Mouse (Mus musculus): ENCODE results near the gene Fxyd2.

The Fxyd2 gene

DNA sequence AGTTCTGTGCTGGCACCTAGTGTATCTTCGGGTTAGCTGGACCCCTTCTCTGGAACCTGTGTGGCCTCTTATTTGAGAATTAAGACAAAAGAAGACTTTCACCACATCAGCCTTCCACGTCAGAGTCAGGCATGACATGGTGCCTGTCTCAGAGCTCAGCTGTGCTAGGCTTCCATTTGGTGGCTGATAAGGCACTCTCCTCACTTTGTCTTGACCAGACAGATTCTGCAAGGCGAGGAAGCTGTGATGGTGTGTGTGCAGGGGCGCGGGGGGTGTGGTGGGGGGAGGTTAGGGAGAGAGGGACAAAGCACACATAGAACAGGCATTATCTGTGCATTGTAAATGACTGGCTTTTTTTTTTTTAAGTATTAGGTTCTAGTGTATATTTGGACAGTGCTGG, 29.9 kb downstream of the Fxyd2 start:
- DNase-seq (ENCODE audit: low spot score): no peak

DNA sequence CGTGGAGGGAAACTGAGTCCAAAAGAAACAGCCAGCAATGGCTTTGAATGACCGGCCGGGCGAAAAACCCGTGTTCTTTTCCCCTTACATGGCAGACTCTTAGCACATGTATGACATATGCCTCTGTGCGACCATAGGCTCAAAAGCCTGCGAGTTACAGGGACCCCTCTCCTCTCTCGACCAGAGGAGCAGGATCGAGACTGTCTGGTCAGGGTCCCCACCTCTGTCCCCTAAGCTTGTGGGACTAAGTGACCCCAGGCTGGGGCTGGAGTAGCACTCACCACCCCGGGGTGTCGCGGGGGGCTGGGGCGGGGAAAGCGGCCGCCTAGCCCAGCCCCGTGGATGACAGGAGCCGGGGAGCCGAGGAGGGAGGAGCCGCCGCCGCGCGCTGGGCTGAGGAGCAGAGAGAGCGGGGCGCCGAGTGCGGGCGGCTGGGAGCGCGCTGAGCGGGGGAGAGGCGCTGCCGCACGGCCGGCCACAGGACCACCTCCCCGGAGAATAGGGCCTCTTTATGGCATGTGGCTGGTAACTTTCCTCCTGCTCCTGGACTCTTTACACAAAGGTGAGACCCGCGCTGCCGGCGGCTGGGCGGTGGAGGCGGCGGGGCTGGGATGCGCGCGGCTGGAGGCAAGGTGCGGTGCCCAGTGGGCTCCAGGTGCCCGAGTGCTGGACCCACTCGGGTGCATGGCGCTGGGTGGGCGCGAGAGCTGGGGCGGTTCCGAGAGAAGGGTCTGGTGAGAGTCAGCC, 30.7 kb downstream of the Fxyd2 start:
- no peak for DNase-seq (ENCODE audit: low spot score)

DNA sequence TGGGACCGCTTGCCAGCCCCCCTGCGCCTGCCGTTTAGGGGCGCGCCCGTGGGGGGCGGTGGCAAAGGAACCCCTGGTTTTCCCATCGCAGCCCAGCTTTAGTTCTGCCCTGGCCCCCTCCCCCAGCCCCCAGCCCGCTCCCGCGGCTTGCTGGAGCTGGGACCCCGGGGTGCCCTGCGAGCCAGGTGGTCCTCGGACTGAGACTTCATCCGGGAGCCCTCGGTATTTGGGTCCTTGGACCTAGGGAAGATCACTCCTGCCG, 31.2 kb downstream of the Fxyd2 start:
- DNase-seq (ENCODE audit: low spot score): no peak

DNA sequence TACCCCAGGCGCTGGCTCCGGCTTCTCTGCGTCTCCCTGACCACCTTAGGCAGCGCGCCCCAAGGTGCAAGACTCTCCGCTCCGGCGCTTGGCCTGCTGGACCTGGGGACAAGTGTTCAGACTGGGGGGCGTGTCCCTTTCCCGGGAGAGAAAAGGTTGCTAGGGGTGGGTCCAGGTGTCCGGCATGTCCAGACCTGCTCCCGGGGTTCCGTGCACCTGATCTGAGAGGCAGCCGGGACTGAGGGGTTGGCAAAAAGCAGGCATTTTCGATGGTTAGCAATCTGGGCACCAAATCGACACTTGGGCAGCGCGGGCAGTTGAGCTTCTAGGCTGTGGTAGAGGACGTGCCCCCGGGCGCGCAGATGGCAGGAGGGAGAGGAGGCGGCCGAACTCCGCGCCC, 31.7 kb downstream of the Fxyd2 start:
- no peak for DNase-seq (ENCODE audit: low spot score)

DNA sequence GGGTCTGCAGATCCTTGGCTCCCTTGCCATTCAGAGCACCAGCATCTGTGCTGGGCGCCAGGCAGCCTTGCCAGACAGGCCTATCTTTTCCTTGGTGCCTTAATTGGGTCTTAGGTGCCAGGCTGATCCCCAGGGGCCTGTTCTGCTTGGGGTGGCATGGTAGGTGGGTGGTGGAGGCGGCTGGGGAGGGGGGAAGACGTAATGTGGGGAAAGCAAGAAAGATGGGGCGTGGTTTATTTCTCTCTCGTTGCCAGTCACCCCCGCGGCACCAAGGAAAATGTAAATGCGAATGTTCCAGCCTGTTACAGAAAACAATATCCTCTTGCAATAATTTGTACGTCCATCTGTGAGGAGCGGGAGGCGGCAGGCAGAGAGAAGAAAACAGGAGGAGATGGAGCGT, 33.2 kb downstream of the Fxyd2 start:
- no peak for DNase-seq (ENCODE audit: low spot score)

DNA sequence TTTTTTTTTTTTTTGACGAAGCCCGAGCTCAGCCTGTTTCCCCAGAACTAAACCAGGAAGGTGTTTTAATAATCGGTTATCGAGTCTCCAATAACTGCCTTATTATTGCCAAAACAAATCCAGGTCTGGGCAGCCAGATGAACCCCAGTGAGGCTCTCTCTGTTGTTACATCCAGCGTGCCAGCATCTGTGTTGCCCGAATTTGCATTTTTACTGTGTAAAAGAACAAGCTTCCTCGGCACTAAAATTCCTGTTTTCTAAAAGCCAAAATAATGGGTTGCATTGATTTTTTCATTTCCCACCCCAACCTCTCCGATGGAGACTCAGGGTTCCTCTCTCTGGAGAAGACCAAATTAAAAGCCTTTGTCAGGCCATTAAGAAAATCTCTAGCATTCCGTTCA, 33.6 kb downstream of the Fxyd2 start:
- no peak for DNase-seq (ENCODE audit: low spot score)

DNA sequence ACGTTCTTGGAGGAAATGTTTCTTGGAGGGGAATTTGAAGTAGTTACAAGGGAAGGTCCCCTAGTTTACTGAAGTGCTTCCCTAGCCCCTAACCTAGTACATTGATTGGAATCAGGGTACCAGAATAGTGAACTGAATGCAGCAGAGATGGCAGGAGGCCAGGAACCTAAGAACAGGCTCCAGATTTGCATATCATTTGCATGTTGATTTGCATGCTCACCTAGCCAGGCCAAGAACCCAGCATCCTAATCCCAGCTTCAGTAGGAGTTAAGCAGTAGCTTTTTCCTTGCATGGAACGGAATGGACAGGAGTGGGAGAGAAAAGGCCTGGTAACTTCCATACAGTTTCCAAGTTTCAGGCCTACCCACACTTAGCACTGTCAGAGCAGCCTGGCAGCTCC, 34.7 kb downstream of the Fxyd2 start:
- no peak for DNase-seq (ENCODE audit: low spot score)

DNA sequence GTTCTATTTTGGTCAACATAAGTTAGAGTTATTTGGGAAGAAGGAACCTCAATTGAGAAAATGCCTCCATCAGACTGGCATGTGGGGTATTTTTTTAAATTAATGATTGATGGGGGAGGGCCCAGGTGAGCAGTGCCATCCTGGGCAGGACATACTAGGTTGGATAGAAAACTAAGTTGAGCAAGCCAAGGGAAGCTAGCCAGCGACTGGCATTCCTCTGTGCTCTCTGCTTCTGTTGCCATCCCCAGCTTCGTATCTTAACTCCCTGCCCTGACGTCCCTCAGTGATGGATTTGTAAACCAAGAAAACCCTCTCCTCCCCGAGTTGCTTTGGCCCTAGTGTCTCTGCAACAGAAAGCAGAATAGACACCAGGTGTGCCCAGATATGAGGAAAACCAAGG, 39.6 kb downstream of the Fxyd2 start:
- no peak for DNase-seq (ENCODE audit: low spot score)

DNA sequence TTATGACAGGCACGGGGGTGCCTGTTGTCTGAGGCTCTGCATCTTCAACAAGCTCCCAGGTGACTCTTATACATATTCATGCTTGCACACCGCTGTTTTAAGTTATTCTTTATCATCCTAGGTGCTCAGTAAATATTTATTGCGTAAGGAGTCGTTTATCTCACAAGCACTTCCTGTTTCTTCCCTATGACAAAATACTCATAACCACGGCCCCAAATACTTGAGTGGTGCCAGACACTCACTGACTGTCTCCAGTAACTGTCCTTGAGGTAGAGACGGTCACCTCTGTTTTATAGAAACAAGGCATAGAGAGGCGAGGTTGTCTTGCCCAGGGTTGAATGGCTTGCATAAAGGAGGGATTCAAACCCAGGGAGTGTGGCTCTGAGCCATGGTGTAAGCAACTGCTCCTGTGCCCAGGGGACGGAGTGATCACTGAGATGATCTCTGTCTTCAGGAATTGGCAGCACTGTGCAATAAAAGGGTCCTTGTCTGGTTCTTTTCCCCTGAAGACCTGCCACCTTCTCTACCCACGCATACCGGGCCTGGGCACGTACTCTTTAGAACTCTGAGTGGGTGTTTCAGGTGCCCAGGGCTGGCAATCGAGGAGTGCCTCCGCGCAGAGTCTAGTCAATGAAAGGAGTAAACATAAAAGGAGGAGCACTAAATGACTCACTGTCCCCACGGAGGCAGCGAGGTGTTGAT, 40.8 kb downstream of the Fxyd2 start:
- DNase-seq (ENCODE audit: low spot score): no peak

DNA sequence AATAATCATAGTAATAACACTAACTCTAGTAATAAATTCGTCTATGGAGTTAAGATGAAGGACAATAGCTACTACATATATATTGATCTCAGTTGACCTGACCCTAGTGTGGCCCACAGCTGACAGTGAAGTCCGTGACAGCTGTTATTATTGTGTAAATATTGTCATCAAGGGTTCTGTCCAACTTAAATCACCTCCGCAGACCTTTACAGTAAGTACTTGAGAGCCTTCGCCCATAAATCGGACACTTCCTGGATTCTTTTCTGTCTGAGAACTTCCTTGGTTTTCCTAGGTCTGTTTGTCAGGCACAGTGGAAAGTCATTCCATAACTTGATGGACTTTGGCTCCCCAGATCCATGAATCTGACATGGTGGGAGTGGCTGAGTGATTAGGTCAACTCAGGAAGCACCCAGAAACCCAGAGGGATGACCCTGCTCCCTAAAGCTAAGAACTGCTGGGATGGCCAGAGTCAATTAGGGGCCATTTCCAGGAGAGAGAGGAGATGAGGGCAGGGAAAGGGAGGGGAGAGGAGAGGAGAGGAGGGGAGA, 44.9 kb downstream of the Fxyd2 start:
- DNase-seq (ENCODE audit: low spot score): no peak

DNA sequence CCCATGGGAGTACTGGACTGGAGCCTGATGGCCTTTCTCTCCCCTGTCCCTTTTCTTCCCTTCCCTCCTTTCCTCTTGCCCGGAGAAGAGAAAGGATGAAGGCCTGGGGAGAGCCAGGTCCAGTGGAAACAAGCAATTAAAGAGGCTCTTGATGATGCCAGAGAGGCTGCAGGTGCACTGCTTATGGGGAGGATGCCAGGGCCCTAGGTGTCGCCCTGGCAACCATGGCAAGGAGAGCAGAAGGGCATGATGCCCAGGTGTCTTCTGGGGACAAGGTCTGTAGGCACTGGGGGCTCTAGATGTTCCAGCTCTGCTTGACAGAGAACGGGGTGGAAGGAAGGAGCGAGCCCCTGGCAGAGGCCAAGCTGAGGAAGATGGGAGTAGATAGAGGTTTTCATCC, 50.2 kb downstream of the Fxyd2 start:
- DNase-seq (ENCODE audit: low spot score): no peak

DNA sequence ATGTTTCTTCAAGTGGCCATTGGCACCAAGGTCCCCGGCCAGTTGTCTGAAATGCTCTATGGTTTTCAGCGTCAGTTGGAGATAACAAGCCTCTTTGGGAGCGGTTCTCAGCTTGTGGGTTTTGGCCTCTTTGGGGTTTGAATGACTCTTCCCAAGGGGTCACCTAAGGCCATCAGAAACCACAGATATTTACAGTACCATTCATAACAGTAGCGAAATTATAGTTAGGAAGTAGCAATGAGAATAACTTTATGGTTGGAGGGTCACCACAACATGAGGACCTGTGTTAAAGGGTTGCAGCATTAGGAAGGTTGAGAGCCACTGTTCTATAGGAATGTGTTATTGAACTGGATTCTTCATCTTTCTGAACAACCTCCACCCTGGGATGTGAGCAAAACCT, 51.9 kb downstream of the Fxyd2 start:
- no peak for DNase-seq (ENCODE audit: low spot score)

DNA sequence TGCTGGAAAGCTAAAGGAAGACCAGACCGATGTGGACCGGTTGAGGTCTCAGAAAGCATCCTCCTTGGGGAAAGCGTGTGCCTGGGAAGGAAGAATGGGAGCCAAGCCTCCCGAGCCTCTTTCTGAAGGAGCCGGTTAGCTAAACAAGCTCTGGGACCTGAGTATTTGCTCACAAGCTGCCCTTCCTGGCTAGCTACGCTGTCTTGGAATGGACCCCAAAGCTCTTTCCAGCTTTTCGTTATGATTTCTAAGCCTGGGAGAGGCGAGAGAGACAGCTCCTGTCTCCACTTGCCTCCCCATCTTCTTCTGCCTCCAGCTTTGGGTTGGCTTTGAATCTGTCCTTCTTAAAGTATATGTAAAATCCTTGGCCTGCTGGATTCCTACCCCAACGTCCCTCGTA, 54.6 kb downstream of the Fxyd2 start:
- no peak for DNase-seq (ENCODE audit: low spot score)

DNA sequence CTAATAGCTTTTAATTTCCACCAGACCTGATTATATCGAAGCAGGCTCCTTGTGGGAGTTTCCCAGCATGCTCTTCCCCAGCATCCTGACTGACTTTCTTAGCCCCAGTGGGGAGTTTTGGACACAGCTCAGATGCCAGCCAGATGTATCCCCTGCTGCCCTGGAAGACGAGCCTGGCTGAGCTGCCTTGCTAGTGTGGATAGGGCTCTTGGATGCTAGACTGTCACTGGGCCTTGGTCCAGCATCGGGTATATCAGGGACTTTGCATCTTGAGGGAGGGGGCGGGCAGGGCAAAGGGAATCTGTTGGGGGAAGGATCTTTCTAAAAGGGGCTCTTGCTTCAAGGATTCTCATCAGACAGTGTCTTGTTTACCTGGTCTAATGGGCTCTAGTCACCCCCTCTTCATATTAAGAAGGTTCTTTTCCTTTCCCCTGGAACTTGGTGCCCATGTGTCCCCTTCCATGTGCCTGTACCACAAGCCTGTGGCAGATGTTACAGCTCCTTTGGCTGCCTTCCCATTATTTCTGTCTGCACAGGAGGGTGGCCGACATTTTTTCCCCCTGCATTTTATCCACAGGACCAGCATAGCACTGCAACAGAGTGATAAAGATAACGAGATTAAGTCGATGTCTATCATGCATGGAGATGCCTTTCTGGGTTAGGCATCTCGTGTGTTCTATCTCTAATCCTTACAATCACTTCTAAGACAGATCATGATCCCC, 55.6 kb downstream of the Fxyd2 start:
- no peak for DNase-seq (ENCODE audit: low spot score)

DNA sequence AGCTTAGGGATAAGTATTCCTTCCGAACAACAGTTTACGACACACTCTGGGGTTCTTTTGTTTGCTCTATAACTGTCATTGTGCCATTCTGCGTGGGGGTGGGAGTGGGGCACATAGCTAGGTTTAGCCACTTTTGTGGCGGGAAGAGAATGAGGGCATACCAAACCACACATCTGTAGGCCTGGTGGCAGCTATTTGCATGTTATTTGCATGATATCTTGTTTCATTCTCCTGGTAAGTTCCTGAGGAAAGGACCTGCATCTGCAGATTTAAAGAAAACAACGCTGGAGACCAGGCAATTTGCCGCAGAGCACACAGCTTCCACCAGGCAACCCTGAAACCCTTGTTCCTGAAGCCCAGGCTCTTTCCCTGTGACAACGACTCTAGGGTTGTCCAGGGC, 57.7 kb downstream of the Fxyd2 start:
- no peak for DNase-seq (ENCODE audit: low spot score)

DNA sequence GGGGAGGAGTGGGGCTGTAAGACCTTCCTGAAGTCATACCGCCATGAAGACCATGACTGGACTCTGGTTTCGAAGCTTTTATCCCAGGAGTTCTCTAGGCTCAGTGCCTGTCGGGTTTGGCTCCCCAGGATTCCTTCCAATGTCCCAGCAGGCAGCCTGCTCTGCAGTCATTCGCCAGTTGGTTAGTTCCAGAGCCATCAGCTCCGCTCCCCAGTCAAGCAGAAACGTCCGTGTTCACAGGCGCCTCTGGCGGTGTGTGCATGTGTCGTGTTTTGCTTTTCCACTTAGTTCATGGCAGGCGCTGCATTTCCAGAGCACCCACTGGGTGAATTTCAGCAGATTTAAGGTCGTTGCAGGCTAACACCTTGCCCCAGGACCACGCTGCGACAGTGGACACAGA, 58.9 kb downstream of the Fxyd2 start:
- DNase-seq (ENCODE audit: low spot score): no peak

Data from ovary, postnatal 36 days (tissue).